7 mouse cellular contexts compared by ENCODE assay signal in genomic region chr5:34513466-34514217, GRCm38 (mm10). TPM values are rescaled to one million over a fixed set of nuclear protein-coding genes. Genes with fewer than 3 reads are reported as not detected.
DNase-seq lines count a peak whose midpoint lies in the region; ATAC-seq lines count a peak whose summit lies in the region.

Gene Tnip2, minus strand, starts transcription at chr5:34513991.

- H3K4me3 ChIP-seq in intestine, embryonic 16.5 days (ENCODE audit: low read length), result peak within 1 kb of the TSS; percentile 74
- peak within 1 kb of the TSS; percentile 57 for H3K4me3 ChIP-seq in midbrain, embryonic 11.5 days (ENCODE audit: low read depth, low read length)

- H3K27ac ChIP-seq in intestine, embryonic 16.5 days (ENCODE audit: low read length), result no peak within 1 kb of the TSS
- no peak within 1 kb of the TSS for H3K27ac ChIP-seq in midbrain, embryonic 11.5 days (ENCODE audit: low read depth, low read length)

- ATAC-seq in intestine, embryonic 16.5 days, result peak; percentile 97
- peak; percentile 96 for ATAC-seq in midbrain, embryonic 11.5 days (ENCODE audit: low FRiP score)

- no peaks in the 10 kb centered on the region for H3K27me3 ChIP-seq in intestine, embryonic 16.5 days (replicated peaks; ENCODE audit: control insufficient read depth, insufficient read depth, low read length)
- H3K27me3 ChIP-seq in midbrain, embryonic 11.5 days (ENCODE audit: control insufficient read depth, insufficient read depth, low read length), result peaks cover 7% of the 10 kb centered on the region; the same call in 1 of the 2 replicates

- WGBS in intestine, embryonic 16.5 days, result under 1% methylated on average over 64 of the region's 64 CpGs
- WGBS in midbrain, embryonic 11.5 days, result under 1% methylated on average over 64 of the region's 64 CpGs

- peak within 1 kb of the TSS; percentile 85 for H3K4me2 ChIP-seq in intestine, embryonic 16.5 days (ENCODE audit: low read depth, low read length)
- H3K4me2 ChIP-seq in midbrain, embryonic 11.5 days, result peak within 1 kb of the TSS; percentile 95

- peak within 1 kb of the TSS; percentile 86 for H3K9ac ChIP-seq in intestine, embryonic 16.5 days (ENCODE audit: low read depth, low read length)
- H3K9ac ChIP-seq in midbrain, embryonic 11.5 days (ENCODE audit: low read length), result peak within 1 kb of the TSS; percentile 65

- intact Hi-C loops in left cerebral cortex, postnatal 36 days (cut with DNase I), result no loop called here

- no peaks in the 10 kb centered on the region for H3K36me3 ChIP-seq in intestine, embryonic 16.5 days (ENCODE audit: control insufficient read depth, insufficient read depth, low read length)
- no peaks in the 10 kb centered on the region for H3K36me3 ChIP-seq in midbrain, embryonic 11.5 days (ENCODE audit: control insufficient read depth, insufficient read depth, low read length)

- no peaks in the 10 kb centered on the region for H3K9me3 ChIP-seq in intestine, embryonic 16.5 days (ENCODE audit: control insufficient read depth, low read length)
- H3K9me3 ChIP-seq in midbrain, embryonic 11.5 days (ENCODE audit: control insufficient read depth, low read length), result no peaks in the 10 kb centered on the region

- peak; percentile 99 for DNase-seq in adrenal gland, adult 2 months
- peak; percentile 83 for DNase-seq in embryo, embryonic 11.5 days (ENCODE audit: low read depth, low spot score)
- peak; percentile 92 to 97 for DNase-seq in gastrocnemius, postnatal 4 days (ENCODE audit: low spot score in 2 of 2)
- DNase-seq in left cerebral cortex, postnatal 36 days (ENCODE audit: low spot score in 2 of 2), result peak; percentile 87 to 88
- DNase-seq in midbrain, embryonic 11.5 days (ENCODE audit: low spot score, missing footprints), result peak; percentile 99
- DNase-seq in skeletal muscle tissue, adult 2 months (ENCODE audit: low read depth, low spot score), result peak; percentile 91

- H3K4me1 ChIP-seq in intestine, embryonic 16.5 days (ENCODE audit: control insufficient read depth, insufficient read depth, low read length), result peaks cover 4% of the 10 kb centered on the region; the same call in 1 of the 2 replicates
- H3K4me1 ChIP-seq in midbrain, embryonic 11.5 days (ENCODE audit: control insufficient read depth, insufficient read depth, low read length), result peaks cover 6% of the 10 kb centered on the region; the same call in 1 of the 2 replicates

RNA-seq across cellular contexts. Expression of gene Tnip2, which starts in this region (rescaled TPM):
- 10 to 100 TPM; 12.8 to 14.8 TPM for total RNA-seq in adrenal gland, adult 2 months (2021)
- polyA plus RNA-seq in adrenal gland, adult 2 months (2012; rRNA removed), result 55.1 and 55.3 TPM in 2 replicates
- total RNA-seq in gastrocnemius, postnatal 4 days (2021), result 10 to 100 TPM in 1 of 2 experiments, 1 to 10 TPM in 1; 9.8 to 10.1 TPM
- 15.8 and 17.1 TPM in 2 replicates for polyA plus RNA-seq in intestine, embryonic 16.5 days (2015; fragmentation: Nextera tagmentation; extraction: Ambion mirVana)
- total RNA-seq in left cerebral cortex, postnatal 36 days (2021), result 10 to 100 TPM; 12.7 to 20.4 TPM
- polyA plus RNA-seq in midbrain, embryonic 11.5 days (2014; fragmentation: Nextera tagmentation; extraction: Ambion mirVana), result 4.4 and 5.5 TPM in 2 replicates
